Mouse (Mus musculus) urinary bladder, adult 2 months (tissue): ENCODE data around the gene F10. TPM values are rescaled to one million over a fixed set of nuclear protein-coding genes. Genes with fewer than 3 reads are reported as not detected.
"Not testable (repeated sequence)": the region's sequence is repeated elsewhere in the genome, so short reads cannot be mapped to it uniquely, and the experiment has no call there.

Experiments
- DNase-seq: peaks from one replicate; pipeline ENCODE4 v3.0.0; 2022; ENCODE audit warnings: low spot score
- polyA plus RNA-seq: library from polyadenylated mRNA; depleted of rRNA; stranded (reverse); fragments of >200 nt; gene quantifications from 2 replicates; pipeline ENCODE4 v1.2.3, GENCODE M21; 2012; rRNA removed

F10 gene
- polyA plus RNA-seq, 1 experiment: 0.22 TPM

- DNase-seq: no peak
Measured at GRCm38 (mm10) chr8:13060441-13061150, 23.5 kb downstream of the F10 start, which contains the start of gene Proz. Proz (plus strand) TSS chr8:13060914.

GRCm38 (mm10) chr8:13063112-13063511 is 26.0 kb downstream of the F10 start:
- DNase-seq: no peak

DNA sequence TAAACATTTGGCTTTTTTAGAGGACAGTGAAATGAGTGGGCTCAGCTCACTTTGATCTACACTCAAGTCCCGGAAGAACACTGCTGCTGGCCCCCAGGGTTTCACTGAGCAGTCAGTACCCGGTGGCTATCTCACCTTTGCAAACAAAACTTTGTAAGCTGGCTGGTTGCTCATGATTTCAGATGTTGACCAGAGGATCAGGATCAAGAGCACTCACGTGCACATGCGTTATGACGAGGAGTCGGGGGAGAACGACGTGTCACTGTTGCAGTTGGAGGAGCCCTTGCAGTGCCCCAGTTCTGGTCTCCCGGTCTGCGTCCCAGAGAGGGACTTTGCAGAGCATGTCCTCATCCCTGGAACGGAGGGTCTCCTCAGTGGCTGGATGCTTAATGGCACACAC is 36.1 kb downstream of the F10 start:
- DNase-seq: no peak

DNA sequence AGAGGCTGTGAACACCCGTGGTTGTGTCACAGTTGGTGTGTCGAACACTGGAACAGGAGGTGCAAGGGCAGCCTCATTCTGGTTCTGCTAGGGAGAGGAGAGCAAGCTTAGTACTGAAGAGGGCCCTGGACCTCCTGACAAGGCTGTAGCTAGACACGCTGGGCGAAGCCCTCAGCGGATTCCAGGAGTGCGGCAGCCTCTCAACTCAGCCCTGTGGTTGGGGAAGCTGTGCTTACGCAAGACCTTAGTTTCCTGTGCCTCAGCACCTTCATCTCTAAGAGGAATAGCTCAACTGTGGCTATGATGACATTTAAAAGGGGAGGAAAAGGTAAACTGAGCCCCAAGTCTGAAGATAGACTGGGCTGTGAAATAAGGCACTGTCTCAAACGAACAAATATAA is 37.9 kb downstream of the F10 start:
- no peak for DNase-seq

- not testable (repeated sequence) for DNase-seq
Measured at GRCm38 (mm10) chr8:13075579-13075978, 38.5 kb downstream of the F10 start.

GRCm38 (mm10) chr8:13077542-13077941 is 40.4 kb downstream of the F10 start:
- DNase-seq: no peak

DNA sequence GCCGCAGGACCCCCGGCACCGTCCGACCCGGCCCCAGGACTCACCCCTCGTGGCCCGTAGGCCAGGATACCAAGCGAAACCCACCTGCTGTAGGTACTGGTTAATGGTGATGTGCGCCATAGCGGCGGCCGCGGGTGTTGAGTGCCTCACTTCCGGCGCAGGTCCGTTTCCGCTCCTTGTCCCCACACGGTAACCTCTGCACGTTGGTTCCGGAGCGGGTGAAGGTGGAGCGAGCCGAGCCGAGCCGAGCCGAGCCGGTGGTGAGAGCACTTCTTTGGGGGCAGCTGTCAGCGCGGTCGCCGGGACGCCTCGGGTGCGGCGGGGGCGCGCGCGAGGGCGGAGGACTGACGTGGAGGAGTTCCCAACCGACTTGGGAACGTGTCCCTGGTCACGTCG is 67.6 kb downstream of the F10 start:
- DNase-seq: peak; percentile 93

- DNase-seq: peak; percentile 89
Measured at GRCm38 (mm10) chr8:13105087-13105881, 68.2 kb downstream of the F10 start, which contains the start of the genes Pcid2 and Cul4a. Pcid2 (minus strand) TSS chr8:13105459. Cul4a (plus strand) TSS chr8:13105621.

- DNase-seq: no peak
Measured at GRCm38 (mm10) chr8:13105908-13106551, 68.9 kb downstream of the F10 start.

Other genes starting within 250 kb of the F10 start
- gene Mcf2l, start 163.5 kb upstream of the F10 start, polyA plus RNA-seq: 4.8 and 10.3 TPM in 2 replicates
- gene F7, start 11.3 kb upstream of the F10 start, polyA plus RNA-seq: 0.08 and 0.16 TPM in 2 replicates
- gene Proz, start 23.6 kb downstream of the F10 start, polyA plus RNA-seq: 0.01 and 0.03 TPM in 2 replicates
- 23.8 and 24.5 TPM in 2 replicates for gene Pcid2, start 68.2 kb downstream of the F10 start, polyA plus RNA-seq
- gene Cul4a, start 68.3 kb downstream of the F10 start, polyA plus RNA-seq: 55.7 and 58.2 TPM in 2 replicates
- 555 and 563 TPM in 2 replicates for gene Lamp1, start 121.9 kb downstream of the F10 start, polyA plus RNA-seq
- gene Grtp1, start 163.3 kb downstream of the F10 start, polyA plus RNA-seq: 14.2 and 14.9 TPM in 2 replicates
- 0.36 and 0.81 TPM in 2 replicates for gene Adprhl1, start 216.9 kb downstream of the F10 start, polyA plus RNA-seq